Mouse (Mus musculus) spleen, postnatal 4 days (tissue): Measurements from ENCODE around the gene Ywhag.

Source experiments
- DNase-seq, 2 experiments: peaks; one replicate each; pipeline ENCODE4 v3.0.0; 2022; ENCODE audit warnings: low spot score in 2 of 2

Ywhag gene

GRCm38 (mm10) chr5:135951660-135952059 is 17.2 kb upstream of the Ywhag start:
- DNase-seq = no peak

- DNase-seq = no peak
These were observed 16.4 kb upstream of the Ywhag start for GRCm38 (mm10) chr5:135950710-135951412.

GRCm38 (mm10) chr5:135946621-135947020 is 12.2 kb upstream of the Ywhag start:
- DNase-seq = no peak

GRCm38 (mm10) chr5:135945916-135946408 is 11.5 kb upstream of the Ywhag start:
- DNase-seq = no peak

GRCm38 (mm10) chr5:135942710-135943109 is 8.3 kb upstream of the Ywhag start:
- no peak for DNase-seq

- DNase-seq = no peak
These were observed 6.2 kb upstream of the Ywhag start for GRCm38 (mm10) chr5:135940587-135940986.

GRCm38 (mm10) chr5:135935641-135936190 is 1.3 kb upstream of the Ywhag start:
- no peak for DNase-seq

- no peak for DNase-seq
These were observed 734 bp upstream of the Ywhag start for GRCm38 (mm10) chr5:135935176-135935523.

- peak; percentile 70 to 83 for DNase-seq
These were observed 445 bp downstream of the Ywhag start for GRCm38 (mm10) chr5:135933900-135934441.

- DNase-seq = no peak
These were observed 1.1 kb downstream of the Ywhag start for GRCm38 (mm10) chr5:135933222-135933899.

GRCm38 (mm10) chr5:135932359-135932758 is 2.1 kb downstream of the Ywhag start:
- DNase-seq = no peak

GRCm38 (mm10) chr5:135931526-135931925 is 2.9 kb downstream of the Ywhag start:
- DNase-seq = no peak

GRCm38 (mm10) chr5:135929685-135930424 is 4.6 kb downstream of the Ywhag start:
- no peak for DNase-seq

GRCm38 (mm10) chr5:135923901-135924300 is 10.5 kb downstream of the Ywhag start:
- no peak for DNase-seq

- DNase-seq = no peak
These were observed 14.5 kb downstream of the Ywhag start for GRCm38 (mm10) chr5:135919902-135920301.

GRCm38 (mm10) chr5:135918593-135918992 is 15.8 kb downstream of the Ywhag start:
- no peak for DNase-seq

GRCm38 (mm10) chr5:135918059-135918437 is 16.4 kb downstream of the Ywhag start:
- no peak for DNase-seq

- DNase-seq = no peak
These were observed 16.9 kb downstream of the Ywhag start for GRCm38 (mm10) chr5:135917327-135918058.

GRCm38 (mm10) chr5:135916601-135917000 is 17.8 kb downstream of the Ywhag start:
- DNase-seq = no peak

- no peak for DNase-seq
These were observed 18.3 kb downstream of the Ywhag start for GRCm38 (mm10) chr5:135916051-135916565.

GRCm38 (mm10) chr5:135914156-135914555 is 20.3 kb downstream of the Ywhag start:
- no peak for DNase-seq
